Mouse (Mus musculus): ENCODE measurements around the gene Myl7.

GRCm38 (mm10) chr11:5858723-5859122 is 39.9 kb downstream of the Myl7 start:
- TF ChIP-seq CTCF (IDR thresholded peaks at IDR 0.05; ENCODE audit: low read depth, low read length): peak; percentile 45
- no peak for TF ChIP-seq EP300 (IDR thresholded peaks at IDR 0.05; ENCODE audit: insufficient read depth, low read depth, low read length)
